Mouse (Mus musculus): ENCODE results near the gene Rundc3a. TPM values are rescaled to one million over a fixed set of nuclear protein-coding genes. Genes with fewer than 3 reads are reported as not detected.
A peak's percentile ranks its signal among the peaks of the same experiment; 100 is the strongest.

The Rundc3a gene
- total RNA-seq, 1 experiment from 2014 or later = 31.6 TPM

DNA sequence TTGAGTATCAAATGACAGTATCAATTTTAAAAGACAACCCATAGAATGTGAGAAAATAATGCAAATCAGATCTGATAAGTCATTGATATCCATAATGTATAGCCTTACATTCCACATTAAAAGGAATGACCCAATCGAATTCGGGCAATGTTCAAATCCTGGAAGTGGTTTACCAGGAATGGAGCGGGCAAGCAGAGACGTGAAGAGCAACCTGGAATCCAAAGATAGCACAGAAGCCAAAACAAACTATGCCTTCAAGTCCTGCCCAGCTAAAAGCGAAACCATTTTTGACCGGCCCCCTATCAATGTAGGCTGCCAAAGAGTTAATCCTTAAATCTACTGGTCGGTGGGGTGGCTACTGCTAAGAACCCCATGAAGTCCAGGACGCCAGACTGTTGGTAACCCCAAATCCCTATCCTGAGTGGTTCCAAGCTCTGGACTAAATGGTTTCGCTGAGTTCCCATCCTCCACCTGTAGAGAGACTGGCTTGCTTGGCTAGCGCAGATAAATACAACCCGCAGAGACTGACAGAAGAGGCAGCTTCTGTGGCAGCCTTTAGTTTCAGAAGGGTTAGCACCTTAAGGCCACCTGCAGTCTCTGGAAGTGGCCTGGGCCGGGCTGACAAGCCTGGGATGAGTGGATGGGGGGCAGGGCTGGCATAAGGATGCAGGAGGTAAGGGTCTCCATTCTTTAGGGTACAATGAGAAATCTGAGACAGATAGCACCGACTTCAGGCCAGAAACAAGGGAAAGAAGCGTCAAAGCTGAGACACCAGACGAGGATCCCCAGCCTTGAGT lies 564 bp upstream of the Rundc3a start:
- DNase-seq = no peak

DNA sequence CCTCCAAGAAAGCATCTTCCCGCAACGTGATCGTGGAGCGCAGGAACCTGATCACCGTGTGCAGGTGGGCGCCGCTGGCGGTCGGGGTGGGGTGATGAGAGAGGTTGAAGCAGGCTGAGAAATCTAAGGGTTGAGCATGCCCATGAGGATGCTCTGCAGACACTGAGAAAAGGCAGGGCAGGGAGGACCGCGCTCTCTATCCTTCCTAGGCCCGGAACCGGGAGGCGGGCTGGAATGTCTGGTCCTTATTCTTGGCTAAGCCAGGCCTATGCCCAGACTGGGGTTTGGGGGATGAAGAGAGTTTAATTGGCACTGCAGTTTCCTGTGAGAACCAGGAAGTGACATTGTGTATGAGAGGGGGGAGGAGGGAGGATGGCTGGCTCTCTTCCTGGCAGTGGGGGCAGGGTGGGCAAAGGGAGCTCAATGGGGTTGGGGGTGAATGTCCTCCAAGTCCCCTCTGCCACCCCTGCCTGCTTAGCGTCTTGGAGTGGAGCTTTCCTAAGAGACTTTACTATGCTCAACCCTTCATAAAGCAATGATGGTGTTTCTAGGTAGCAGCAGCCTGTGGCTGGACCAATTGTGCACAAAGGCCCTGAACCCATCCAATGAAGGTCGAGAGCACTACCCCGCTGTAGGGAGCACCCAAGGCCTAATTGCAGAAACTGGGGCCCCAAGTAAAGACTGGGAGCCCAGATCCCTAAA lies 667 bp downstream of the Rundc3a start:
- peak; percentile 45 for DNase-seq

DNA sequence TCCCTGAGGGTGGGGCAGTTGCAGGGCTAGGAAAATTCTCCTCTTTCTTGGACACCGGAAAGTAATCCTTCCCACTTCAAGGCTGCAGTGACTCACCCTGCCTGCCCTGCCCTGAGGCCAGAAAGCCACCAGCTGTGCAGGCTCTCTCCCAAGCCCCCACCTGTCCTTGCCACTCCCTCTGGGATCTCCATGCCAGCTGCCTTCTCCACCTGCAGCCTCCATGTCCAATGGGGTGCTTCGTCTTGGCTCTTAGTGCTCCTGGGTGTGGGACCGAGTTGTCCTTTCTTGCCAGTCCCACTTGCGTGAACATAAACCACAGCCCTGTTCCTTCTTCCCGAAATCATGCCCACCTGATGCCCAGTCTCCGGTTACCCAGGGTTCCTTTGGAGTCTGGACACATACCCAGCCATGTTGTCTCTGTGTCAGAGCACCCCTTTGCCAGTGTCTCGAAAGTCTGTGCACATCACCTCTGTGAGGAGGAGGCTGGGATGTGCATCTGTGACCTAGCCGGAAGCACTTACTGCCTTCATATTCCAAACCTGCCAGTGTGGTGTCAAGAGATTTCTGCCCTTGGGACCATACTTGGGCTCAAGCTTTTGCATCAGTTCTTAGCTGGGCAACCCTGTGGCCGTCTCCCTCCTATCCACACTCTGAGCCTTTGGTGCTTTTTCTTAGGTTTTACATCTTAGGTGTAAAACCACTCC lies 1.4 kb downstream of the Rundc3a start:
- DNase-seq = peak; percentile 73

DNA sequence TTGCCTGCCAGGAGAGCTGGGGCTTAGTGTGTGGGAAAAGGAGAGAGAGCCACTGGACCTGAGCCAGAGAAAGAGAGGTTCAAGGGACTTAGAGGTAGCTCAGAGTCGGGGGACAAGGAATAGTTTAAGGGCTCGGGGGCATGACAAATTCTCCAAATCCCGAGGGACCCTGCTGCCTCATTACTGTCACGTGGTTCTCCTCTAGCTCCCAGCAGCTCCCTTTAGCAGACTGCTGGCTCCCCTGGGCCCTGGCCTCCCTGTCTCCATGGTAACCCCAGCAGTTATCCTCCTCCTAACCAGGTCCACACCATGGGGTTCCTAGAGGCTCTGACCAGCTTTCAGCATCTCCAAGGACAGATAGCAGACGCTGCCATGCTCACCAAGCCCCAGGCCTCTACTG lies 2.0 kb downstream of the Rundc3a start:
- peak; percentile 7 for DNase-seq

DNA sequence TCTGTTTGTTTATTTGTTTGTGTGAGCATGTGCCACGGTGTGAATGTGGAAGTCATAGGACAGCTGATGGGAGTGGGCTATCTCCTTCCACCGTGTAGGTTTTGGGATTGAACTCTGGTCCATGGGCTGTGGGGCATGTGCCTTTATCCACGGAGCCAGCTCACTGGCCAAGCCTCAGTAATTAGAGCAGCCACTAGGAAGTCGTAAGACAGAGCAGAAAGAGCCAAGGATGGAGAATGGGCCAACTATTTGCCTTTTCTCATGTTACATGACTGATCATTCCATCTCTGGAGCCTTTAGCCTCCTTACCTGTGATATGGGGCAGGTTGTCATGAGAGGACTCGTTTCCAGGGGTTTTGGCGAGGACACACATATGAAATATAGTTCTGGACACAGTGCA lies 3.1 kb downstream of the Rundc3a start:
- DNase-seq = no peak

DNA sequence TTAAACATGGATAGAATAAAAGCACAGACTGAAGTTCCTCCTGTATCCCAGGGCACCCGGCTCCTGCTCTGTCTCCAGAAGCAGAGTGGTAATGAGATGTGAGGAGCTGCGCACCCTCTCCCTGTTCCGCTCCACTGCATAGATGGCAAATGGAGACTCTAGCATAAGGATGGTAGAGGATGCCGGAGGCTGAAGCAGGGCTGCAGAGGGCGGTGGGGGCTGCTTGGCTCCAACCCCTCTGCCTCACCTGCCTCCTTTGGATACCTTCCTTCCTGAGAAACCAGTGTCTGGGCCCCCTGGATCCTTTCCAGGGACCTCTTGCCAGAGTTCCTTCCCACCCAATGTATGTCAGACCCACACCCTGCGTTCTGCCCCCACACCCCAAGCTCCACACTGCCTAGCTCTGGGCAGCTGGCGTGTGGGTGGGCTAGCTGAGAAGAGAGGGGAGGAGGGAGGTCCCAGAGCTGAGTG lies 3.5 kb downstream of the Rundc3a start:
- no peak for DNase-seq

DNA sequence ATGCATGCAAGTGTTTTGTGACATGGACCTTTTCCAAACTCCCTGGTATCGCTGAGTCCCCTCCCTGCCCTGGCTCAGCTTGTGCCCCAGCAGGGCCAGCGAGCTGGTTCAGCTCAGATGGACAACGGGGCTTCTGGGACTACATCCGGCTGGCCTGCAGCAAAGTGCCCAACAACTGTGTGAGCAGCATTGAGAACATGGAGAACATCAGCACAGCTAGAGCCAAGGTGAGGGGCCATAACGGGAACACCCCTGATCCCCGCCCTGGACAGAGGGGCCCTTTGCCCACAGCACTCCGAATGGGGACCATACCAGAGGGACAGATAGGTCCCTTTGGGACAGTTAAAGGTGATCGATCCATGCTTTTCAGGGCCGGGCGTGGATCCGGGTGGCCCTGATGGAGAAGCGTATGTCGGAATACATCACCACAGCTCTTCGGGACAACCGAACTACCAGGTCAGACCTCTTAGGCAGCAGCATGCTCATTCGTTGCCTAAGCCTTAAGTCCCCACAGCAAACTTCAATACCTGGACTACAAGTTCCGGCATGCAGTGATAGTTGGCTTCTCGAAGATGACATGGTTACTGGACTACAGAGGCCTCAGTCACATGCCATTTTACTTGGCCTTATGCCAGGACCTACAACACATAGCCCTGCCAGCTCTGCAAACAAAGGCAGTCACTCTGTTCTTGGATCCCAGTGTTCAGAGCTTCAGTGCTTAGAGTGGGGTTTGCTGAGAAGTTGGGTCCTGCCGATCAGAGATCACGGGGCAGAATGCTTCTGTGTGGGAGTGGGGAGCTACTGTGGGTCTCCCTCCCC lies 5.0 kb downstream of the Rundc3a start:
- DNase-seq = peak; percentile 44

DNA sequence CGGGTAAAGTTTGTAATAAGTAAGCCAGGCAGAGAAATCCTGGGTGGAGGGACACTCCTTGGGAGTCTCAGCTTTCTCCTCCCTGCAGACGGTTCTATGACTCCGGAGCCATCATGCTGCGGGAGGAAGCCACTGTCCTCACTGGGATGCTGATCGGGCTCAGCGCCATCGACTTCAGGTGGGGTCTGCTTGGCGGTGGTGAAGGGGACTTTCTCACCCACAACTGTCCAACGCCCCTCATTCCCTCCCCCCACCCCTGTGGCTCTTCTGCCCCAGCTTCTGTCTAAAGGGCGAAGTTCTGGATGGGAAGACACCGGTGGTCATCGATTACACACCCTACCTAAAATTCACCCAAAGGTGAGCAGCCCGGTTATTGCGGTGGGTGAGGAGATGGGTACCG lies 5.9 kb downstream of the Rundc3a start:
- no peak for DNase-seq

DNA sequence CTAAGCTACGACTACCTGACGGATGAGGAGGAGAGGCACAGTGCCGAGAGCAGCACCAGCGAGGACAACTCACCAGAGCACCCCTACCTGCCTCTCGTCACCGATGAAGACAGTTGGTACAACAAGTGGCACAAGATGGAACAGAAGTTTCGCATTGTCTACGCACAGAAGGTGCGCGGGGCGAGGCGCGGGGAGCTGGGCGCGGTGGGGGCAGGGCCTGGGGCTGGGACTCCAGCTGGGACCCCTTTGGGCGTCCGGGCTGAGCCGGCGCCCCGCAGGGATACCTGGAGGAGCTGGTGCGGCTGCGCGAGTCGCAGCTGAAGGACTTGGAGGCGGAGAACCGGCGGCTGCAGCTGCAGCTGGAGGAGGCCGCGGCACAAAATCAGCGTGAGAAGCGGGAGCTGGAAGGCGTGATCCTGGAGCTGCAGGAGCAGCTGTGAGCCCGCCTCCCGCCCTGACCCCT lies 6.4 kb downstream of the Rundc3a start:
- peak; percentile 26 for DNase-seq

DNA sequence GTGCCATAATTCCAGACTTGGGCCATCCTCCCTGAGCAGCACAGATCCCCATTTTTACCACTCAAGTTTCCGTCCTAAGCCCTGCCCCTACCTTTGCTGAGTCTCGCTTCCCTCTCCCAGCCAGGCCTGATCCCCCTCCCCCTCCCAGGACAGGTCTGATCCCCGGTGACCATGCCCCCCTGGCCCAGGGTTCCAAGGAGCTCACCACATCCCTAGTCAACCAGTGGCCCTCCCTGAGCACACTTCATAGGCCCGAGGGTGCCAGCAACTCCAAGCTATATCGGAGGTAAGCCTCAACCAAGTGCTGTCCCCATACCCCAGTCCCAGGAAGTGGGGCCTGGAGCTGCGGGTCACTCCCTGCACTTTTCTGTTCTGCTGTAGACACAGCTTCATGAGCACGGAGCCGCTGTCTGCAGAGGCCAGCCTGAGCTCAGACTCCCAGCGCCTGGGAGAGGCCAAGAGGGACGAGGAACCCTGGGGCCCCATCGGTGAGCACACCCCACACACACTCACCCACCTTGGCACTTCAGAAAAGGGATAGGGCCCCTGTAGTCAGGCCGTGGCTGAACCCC lies 7.4 kb downstream of the Rundc3a start:
- DNase-seq = no peak

DNA sequence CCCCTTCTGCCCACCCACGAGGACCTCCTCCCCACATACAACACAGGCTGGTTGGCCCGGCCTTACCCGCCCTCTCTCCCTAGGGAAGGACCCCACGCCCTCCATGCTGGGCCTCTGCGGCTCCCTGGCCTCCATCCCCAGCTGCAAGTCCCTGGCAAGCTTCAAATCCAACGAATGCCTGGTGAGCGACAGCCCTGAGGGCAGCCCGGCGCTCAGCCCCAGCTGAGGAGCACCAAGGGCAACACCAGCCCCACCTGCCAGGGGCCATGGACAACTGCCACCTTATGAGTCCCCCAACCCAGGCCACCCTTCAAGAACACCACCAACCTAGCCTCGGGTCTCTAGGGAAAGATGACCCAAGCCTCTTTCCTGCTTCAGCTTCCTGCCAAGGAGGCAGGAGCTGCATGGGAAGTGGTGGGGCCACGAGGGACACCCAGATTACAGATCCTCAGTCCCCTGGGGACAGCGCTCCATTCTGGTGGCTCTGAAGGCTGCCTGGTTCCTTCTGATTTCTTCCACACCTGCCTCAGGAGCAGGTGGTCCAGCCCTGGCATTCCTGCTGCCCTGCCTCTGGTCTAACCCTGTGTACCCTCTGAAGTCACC lies 8.8 kb downstream of the Rundc3a start:
- DNase-seq = peak; percentile 49

DNA sequence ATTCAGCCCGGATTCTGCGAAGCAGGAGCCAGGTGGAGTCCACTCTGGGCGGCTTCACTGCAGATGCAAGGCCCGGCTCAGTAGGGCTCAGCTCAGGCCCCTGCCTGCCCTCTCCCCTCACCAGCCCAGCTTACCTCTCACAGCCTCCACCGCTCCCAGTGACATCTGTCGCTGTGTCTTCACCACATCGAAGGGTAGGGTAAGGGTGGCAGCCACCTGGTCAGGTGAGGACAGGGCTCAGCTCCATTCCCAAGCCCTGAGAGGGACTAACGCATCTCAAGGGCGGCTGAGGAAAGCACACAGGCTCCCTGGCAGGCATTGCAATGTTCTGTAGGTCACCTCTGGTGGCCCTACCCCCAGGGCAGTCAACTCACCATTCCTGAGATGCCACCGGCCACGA lies 10.5 kb downstream of the Rundc3a start:
- no peak for DNase-seq

DNA sequence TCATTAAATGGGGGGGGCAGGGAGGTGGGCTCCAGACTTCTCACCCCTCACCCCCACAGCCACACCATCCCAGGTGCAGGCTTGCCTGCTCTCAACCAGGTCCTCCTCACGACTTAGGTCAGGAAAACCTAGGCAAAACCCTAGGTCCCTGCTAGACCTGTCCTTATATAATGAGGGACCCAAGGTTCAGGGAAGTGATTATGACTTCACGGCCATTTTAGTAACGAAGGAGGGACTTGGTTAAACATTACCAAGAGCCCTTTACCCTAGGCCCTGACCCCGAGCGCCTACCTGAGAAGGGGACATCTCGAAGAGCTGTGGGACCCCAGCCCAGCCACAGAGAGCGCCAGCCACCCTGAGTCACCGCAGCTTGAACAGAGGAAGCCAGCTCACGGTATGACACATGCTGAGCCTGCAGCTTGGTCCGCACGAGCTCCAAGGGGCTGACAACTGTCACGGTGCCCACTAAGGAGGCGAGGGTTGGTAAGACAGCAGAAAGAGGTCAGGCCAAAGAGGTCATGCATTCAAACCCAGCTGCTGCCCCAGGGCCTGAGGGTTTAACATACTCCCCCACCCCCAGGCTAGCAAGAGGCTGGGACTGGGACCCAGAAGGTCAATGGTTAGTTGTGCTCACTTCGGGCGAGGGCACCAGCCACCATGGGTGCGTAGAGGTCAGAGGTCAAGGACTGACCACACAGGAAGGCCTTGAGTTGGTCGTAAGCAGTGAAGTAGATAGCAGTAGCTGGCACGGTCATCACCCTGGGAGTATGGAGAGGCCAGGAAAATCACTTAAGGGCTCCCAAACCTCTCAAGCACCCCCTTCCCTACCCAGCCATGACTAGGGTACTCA lies 11.2 kb downstream of the Rundc3a start:
- DNase-seq = peak; percentile 24

DNA sequence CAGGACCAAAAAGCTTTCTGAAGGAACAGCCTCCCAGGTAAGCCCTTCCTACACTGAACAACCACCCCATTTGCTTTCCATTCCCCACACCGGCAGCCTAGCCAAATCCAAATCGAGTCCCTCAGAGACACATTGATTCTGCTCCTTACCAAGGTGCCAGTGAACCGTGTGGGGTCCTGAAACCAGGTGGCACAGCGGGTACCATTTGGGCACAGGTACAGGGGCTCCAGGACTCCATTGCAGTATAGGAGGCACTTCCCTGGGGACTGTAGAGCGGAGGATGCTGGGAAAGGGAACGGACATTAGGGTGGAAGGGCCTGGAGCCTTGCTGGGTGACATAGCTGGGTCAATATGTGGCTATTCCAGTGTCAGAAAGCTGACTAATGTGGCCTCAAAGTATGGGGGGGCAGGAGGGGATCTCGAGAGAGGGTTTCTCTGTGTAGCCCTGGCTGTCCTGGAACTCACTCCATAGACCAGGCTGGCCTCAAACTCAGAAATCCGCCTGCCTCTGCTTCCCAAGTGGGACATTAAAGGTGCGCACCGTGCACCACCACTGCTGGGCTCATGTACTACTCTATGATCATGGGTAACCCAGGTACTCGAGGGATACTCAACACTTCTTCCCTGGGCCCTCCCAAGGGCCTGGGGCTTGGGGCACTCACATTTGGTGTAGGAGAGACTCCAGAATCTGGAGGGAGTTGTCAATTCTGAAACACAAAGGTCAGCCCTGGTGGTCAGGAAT lies 12.5 kb downstream of the Rundc3a start:
- DNase-seq = peak; percentile 5

DNA sequence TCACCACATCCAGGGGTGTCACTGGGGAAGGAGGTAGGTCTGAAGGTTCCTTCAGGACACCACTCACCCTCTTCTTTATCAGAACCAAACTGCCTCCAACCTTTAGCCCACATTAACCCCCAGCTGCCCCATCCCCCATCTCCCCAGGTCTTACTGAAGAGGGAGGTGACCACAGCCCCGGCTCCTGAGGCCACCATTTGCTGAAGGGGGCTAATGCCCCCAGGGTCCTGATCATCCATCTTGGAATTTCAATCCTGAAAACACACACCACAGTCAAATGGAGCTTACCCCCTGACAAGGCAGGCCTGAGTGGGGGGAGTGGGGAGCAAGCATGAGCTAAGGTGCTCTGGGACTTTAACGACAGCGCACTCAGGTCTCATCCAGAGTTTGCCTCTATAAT lies 13.2 kb downstream of the Rundc3a start:
- DNase-seq = peak; percentile 21

DNA sequence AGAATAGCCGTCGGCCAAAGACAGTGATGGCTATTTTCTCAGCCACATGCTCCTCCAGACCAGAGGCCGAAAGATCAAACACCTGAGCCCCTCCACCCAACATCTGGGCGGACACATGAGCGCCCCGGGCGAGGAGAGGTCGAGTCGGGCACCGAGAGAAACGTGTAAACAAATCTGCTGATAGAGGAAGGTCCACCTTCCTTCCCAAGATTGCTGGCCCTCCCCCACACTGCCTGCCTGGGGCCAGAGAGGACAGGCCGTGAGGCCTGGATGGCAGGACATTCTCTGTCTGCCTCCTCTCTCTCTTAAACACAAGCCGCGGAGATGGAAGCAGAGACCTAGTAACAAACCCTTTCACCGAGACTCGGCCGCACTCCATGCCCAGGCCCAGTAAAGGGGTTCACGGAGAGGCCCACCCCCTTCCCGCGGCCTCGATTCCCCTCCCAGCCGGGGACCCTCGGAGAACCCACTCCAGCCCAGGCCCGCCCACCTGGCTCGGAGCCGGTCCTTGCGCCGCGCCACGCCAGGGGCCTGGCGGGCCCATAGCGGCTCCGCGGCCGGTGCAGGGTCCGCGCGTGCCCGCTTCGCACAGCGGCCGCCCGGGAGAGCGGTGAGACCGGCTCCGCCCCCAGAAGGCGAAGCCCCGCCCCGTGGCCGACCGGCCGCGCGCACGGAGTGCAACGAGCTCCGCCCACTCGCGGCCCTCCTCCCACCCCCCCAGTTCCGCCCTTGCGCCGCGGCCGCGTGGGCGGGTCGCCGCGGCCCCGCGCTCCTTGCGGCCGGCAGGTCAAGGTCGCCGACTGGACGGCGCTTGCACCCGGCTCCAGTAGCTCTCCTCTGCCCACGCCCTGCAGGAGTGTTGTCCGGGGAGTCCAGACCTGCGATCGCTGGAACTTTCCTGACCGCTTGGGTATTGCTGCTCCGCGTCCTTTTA lies 14.0 kb downstream of the Rundc3a start:
- peak; percentile 97 for DNase-seq

DNA sequence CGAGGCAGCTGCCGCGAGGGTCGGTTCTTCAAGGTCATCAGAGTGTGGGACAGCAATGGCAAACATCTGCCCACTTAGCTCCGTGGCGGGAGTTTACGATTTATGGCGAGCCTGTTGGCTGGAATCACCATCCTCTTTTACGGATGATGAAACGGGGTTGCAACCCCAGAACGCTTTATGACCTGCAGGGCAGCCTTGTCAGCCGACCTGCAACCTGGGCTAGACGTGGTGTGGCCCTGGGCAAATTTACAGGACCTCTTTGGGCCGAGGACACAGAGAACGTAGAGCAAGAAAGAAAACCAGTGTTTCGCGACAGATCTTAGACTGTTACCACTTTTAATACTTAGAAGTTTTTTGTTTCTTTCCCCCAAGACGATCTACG lies 14.6 kb downstream of the Rundc3a start, which contains the start of gene Slc25a39:
Gene Slc25a39, minus strand, starts transcription at position 113 of the 382 bp plus-strand sequence.
- DNase-seq = no peak

DNA sequence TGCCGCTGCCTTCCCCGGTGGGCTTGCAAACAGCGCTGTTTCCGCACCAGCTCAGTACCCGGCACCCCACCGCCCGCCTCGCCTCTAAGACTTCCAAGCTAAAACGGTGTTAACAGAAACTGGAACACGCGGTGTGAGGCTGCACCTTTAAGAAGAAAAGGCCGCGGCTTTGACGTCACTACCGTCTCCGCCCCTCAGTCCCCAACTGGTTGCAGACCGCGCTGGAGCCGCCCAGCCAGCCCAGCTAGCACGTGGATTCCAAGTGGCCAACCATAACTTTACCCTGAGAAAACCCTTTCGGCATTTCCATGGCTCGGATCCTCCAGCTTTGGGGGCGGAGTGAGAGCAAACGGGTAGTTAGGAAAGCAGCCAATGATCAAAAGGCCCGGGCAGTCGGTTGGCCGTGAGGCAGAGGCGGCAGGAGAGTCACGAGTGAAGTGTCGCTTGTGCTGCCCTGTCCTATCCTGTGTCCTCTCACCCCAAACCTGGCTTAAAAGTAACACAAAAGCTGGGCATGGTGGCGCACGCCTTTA lies 15.2 kb downstream of the Rundc3a start:
- peak; percentile 98 for DNase-seq

Measured in adrenal gland, postnatal 14 days (tissue).